Mouse (Mus musculus) gastrocnemius, adult 8-10 months (tissue): Measurements from ENCODE around the gene Fancd2. TPM values are rescaled to one million over a fixed set of nuclear protein-coding genes. Genes with fewer than 3 reads are reported as not detected.

Experiments used
- DNase-seq, 2 experiments: peaks; one replicate each; pipeline ENCODE4 v3.0.0; 2022; ENCODE audit warnings: low spot score in 2 of 2
- total RNA-seq, 4 experiments: library from RNA; stranded (reverse); gene quantifications; 2 replicates each; pipeline ENCODE4 v1.2.4; 2022

Gene Fancd2
- under 1 TPM in 3 of 4 experiments, not detected in 1; 0.07 to 0.24 (median 0.24) TPM for total RNA-seq

GRCm38 (mm10) chr6:113530932-113531839 is at the start of gene Fancd2, which contains the start of gene Emc3:
Gene Fancd2 (plus strand): TSS chr6:113531682.
Gene Emc3 (minus strand): TSS chr6:113531652.
- peak; percentile 79 to 80 for DNase-seq

- DNase-seq = peak in 1 of 2 experiments; percentile 45
These were observed 48.9 kb upstream of the Fancd2 start for GRCm38 (mm10) chr6:113482477-113483099.

- DNase-seq = peak; percentile 92 to 95
These were observed 48.3 kb upstream of the Fancd2 start, which contains the start of gene Creld1 for GRCm38 (mm10) chr6:113483100-113483615. Gene Creld1 (plus strand): TSS chr6:113483297.

DNA sequence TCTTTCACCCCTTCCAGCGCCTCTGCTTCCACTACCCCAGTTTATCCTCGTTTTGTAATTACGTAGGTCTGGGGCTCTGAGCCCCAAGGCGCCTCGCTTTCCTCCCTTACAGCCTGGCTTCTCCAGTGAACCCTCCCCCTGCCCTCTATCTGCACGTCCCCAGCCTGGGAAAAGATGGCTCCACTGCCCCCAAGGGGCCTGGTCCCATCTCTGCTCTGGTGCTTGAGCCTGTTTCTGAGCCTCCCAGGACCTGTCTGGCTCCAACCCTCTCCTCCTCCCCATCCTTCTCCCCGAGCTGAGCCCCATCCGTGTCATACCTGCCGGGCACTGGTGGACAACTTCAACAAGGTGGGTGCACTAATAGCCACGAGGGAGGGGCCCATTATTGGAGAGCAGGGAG is 47.8 kb upstream of the Fancd2 start:
- no peak for DNase-seq

DNA sequence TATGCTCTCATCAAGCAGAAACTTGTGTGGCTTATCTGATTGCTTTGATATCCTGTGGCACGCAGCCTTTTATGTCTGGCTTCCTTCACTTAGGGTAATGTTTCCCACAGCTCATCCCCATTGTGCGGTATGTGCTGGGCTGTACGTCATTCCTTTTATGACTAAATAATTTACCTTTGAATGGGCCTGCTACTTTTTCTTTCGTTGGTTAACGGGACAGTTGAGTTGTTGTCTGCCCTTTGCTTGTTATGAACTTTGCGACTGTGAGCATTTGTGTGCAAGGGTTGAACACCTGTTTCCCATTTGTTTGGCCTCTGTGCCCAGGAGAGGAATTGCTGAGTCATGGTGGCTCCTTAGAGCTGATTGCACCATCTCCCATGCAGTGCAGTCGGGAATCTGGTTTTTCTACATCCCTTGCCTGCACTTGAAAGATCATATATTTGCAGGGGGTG is 44.3 kb upstream of the Fancd2 start:
- no peak for DNase-seq

DNA sequence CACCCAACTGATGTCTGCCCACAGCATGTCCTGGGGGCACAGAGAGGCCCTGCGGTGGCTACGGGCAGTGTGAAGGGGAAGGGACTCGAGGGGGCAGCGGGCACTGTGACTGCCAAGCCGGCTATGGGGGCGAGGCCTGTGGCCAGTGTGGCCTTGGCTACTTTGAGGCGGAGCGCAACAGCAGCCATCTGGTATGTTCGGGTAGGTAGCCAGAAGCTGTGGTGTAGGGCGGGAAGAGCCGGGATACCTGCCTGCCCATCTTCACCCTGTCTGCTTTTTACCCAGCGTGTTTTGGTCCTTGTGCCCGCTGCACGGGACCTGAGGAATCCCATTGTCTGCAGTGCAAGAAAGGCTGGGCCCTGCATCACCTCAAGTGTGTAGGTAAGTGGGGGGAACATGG is 42.1 kb upstream of the Fancd2 start:
- DNase-seq = no peak

DNA sequence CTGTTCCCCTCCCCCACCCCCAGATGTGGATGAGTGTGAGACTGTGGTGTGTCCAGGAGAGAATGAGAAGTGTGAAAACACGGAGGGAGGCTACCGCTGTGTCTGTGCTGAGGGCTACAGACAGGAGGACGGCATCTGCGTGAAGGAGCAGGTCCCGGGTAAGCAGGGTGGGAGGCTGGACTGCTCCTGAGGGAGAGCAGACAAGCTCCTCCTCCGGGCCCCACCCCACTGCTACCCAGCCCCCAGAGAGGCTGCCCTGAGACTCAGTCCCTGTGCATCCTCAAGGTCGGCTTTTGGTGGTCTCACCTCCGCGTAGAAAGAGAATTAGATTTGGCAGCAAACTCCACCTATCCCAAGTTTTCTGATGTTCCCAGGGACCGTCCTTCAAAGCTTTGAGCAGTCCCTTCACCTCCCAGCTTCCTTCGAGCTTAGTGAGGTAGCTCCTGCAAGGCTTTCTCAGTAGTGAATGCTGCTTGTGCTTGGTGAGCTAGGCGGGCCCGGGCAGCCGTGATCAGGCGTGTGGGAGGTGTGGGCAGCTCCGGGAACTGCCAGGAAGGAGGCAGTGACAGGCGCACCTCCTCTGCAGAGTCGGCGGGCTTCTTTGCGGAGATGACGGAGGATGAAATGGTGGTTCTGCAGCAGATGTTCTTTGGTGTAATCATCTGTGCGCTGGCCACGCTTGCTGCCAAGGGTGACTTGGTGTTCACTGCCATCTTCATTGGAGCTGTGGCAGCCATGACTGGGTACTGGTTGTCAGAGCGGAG is 39.2 kb upstream of the Fancd2 start:
- DNase-seq = no peak

DNA sequence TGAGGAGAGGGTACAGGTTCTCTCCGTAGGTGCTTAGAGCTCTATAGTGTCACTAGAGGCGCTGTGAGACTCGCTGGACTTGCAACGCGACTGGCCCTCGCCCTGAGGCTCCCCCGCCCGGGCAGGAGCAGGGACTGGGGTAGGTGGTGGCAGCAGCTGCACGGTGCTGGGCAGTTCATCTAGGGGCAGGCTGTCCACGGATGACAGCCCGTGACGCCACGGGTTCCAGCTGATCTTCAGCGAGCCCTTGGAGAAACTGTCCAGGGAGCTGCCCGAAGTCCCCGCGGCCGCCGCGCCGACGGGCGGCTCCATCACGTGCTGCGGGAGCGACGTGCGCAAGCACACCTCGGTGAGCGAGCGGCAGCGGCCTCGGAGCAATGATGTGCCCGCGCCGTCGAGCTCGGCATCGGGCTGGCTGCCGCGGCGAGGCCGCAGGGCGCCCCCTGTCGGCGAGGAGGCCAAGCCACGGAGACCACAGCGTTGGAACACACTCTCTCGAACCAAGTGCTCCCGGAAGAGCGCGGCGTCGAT is 37.2 kb upstream of the Fancd2 start:
- peak; percentile 42 to 59 for DNase-seq

GRCm38 (mm10) chr6:113495071-113495675 is 36.3 kb upstream of the Fancd2 start:
- no peak for DNase-seq

DNA sequence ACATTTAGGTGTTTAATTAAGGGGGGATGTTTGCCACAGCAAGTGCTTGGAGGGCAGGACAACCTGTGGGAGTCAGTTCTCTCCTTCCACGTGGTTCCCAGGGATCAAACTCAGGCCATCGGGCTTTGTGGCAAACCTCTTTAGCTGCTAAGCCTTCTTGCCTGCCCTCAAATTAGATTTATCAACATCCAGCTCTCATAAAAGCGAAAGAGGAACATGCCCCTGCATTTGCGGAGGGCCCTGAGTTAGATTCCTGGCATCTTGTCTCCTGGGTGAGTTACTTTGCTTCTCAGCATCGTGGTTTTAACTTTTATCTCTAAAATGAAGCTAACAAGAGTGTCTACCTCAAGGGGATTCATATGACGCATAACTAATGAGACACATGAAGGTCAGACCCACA is 32.1 kb upstream of the Fancd2 start:
- no peak for DNase-seq

GRCm38 (mm10) chr6:113501388-113502084 is 29.9 kb upstream of the Fancd2 start, which contains the start of gene Prrt3:
Gene Prrt3 (minus strand): TSS chr6:113501931.
- DNase-seq = no peak

DNA sequence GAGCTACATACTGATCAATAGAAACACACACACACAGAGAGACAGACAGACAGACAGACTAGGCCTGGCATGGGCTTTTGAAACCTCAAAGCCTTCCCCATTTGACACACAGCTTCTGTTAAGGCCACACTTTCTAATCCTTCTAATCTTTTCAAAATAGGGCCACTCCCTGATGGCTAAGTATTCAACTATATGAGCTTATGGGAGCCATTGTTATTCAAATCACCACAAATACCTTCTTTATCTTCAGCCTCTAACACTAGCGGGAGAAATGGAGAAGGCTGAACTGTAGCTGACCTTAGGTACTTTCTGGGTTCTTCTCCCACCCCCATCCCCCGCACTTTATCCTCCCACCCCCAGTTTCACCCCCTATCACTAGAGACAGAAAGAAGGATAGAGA is 28.7 kb upstream of the Fancd2 start:
- no peak for DNase-seq

GRCm38 (mm10) chr6:113505689-113506088 is 25.8 kb upstream of the Fancd2 start:
- no peak for DNase-seq

DNA sequence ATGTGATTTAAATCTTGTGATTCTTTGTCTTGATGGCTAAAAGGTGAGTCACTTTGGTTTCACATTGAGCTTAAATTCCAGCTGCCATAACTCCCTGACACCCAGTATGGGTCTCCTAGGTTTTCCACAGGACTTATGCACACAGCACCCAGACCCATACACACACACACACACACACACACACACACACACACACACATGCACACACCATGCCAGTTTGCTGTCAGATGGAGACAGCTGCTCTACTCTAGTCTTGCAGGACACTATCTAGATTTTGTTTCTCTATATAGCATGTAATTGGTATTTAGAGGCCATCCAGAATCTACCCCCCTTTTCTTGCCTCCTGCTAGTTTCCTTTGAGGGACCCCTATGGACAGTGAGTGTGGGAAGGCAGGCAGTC is 24.4 kb upstream of the Fancd2 start:
- DNase-seq = no peak

DNA sequence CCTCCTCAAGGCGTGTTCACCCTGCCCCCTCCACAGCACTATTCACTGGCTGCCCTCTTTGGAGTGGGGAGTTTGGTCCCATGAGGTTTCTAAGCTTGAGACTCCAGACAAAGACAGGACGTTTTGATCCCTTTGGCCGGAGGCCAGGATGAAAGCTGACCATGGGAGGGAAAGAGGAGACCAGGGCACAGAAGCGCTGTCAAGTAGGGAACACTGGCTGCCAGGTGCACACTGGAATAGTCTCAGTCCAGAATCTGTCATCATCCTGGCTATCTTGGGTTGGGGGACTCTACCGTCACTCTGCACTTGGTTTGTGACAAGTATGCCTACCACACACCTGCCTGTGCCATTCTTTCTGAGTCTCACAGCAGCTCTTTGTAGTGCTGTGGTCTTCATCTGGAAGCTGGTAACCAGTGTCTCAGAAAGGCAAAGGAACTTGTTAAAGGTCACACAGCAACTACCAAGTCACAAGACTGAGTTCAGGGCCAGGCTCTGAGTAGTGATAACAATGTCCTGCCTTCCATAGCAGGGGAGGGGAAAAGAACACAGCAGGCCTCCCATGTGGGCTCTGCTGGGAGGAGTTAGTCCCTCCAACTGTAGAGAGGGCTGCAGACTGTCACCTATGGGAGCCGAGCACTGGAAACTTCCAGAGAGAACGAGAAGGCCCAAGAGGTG is 23.1 kb upstream of the Fancd2 start:
- peak; percentile 57 to 59 for DNase-seq

- DNase-seq = peak in 1 of 2 experiments; percentile 61
These were observed 22.6 kb upstream of the Fancd2 start for GRCm38 (mm10) chr6:113508947-113509280.

- DNase-seq = no peak
These were observed 17.5 kb upstream of the Fancd2 start for GRCm38 (mm10) chr6:113513944-113514343.

GRCm38 (mm10) chr6:113514600-113514999 is 16.9 kb upstream of the Fancd2 start:
- no peak for DNase-seq

GRCm38 (mm10) chr6:113517434-113518080 is 13.9 kb upstream of the Fancd2 start:
- no peak for DNase-seq
